Mouse (Mus musculus) limb, embryonic 11.5 days (tissue): ENCODE data around the gene Cdk19. TPM values are rescaled to one million over a fixed set of nuclear protein-coding genes. Genes with fewer than 3 reads are reported as not detected.
A peak's percentile ranks its signal among the peaks of the same experiment; 100 is the strongest.
"Not testable (repeated sequence)": the region's sequence is repeated elsewhere in the genome, so short reads cannot be mapped to it uniquely, and the experiment has no call there.

Experiments used
- ATAC-seq: fragments of 200-750 bp; cut with Nextera tagmentation; 2 replicates; pipeline ENCODE4 v1.8.0; 2017; ENCODE audit warnings: low read depth; ENCODE audit not compliant: insufficient number of reproducible peaks, low FRiP score, low TSS enrichment
- DNase-seq: peaks from one replicate; pipeline ENCODE4 v3.0.0-alpha.2; 2015; ENCODE audit warnings: low spot score
- H3K27ac ChIP-seq: fragments of 300-500 bp; sonication (generic); replicated peaks from 2 replicates; pipeline ENCODE4 v1.5.1; 2014; ENCODE audit warnings: low read depth, mild to moderate bottlenecking, low read length
- H3K27me3 ChIP-seq: fragments of 300-500 bp; sonication (generic); 2 replicates; pipeline ENCODE4 v1.6.1; 2014; ENCODE audit warnings: mild to moderate bottlenecking, low read length, mixed read lengths; ENCODE audit not compliant: control insufficient read depth, insufficient read depth
- H3K36me3 ChIP-seq: fragments of 300-500 bp; sonication (generic); 2 replicates; pipeline ENCODE4 v1.6.1; 2014; ENCODE audit warnings: mild to moderate bottlenecking, low read length, moderate library complexity, mixed read lengths; ENCODE audit not compliant: control insufficient read depth, insufficient read depth
- H3K4me1 ChIP-seq: fragments of 300-500 bp; sonication (generic); 2 replicates; pipeline ENCODE4 v1.6.1; 2014; ENCODE audit warnings: low read length, mixed read lengths; ENCODE audit not compliant: control insufficient read depth, insufficient read depth
- H3K4me2 ChIP-seq: fragments of 300-500 bp; sonication (generic); 2 replicates; pipeline ENCODE4 v1.6.1; 2014; ENCODE audit warnings: low read depth, mild to moderate bottlenecking, moderate library complexity; ENCODE audit not compliant: severe bottlenecking
- H3K4me3 ChIP-seq: fragments of 300-500 bp; sonication (generic); 2 replicates; pipeline ENCODE4 v1.5.1; 2014; ENCODE audit warnings: low read depth, low read length
- H3K9ac ChIP-seq: fragments of 300-500 bp; sonication (generic); 2 replicates; pipeline ENCODE4 v1.6.1; 2014; ENCODE audit warnings: mild to moderate bottlenecking, low read length
- H3K9me3 ChIP-seq: fragments of 300-500 bp; sonication (generic); 2 replicates; pipeline ENCODE4 v1.6.1; 2016; ENCODE audit warnings: low read length; ENCODE audit not compliant: control insufficient read depth
- WGBS: fragments of 180-500 bp; shearing (Covaris S2); extraction: QIAGEN DNeasy Blood & Tissue Kit; methylation state at CpG from one replicate; pipeline ENCODE4 v1.1.7; 2014; 5-methylcytosine and 5-hydroxymethylcytosine counted together
- polyA plus RNA-seq: library from polyadenylated mRNA; unstranded; fragments of >200 nt; fragmentation: Nextera tagmentation; extraction: Ambion mirVana; gene quantifications from 2 replicates; pipeline ENCODE4 v1.2.1, GENCODE M21; 2014

Gene Cdk19
- polyA plus RNA-seq, 1 experiment from 2014 or later, result 11.4 TPM

GRCm38 (mm10) chr10:40525616-40526155 lies 186.3 kb downstream of the Cdk19 start:
- 69% methylated on average over 9 of the region's 9 CpGs for WGBS
- H3K27ac ChIP-seq, result no peak overlapping the region
- DNase-seq, result no peak

GRCm38 (mm10) chr10:40526301-40526761 lies 187.0 kb downstream of the Cdk19 start:
- no peak for DNase-seq
- ATAC-seq, result no peak
- no peak overlapping the region for H3K9ac ChIP-seq
- no peaks in the 10 kb centered on the region for H3K36me3 ChIP-seq
- WGBS, result 85% methylated on average over 8 of the region's 8 CpGs
- H3K27ac ChIP-seq, result no peak overlapping the region
- H3K4me2 ChIP-seq, result no peak overlapping the region
- no peaks in the 10 kb centered on the region for H3K9me3 ChIP-seq
- H3K4me1 ChIP-seq, result peaks cover 9% of the 10 kb centered on the region; the same call in 1 of the 2 replicates
- no peak overlapping the region for H3K4me3 ChIP-seq
- no peaks in the 10 kb centered on the region for H3K27me3 ChIP-seq

More at GRCm38 (mm10) chr10:40525616-40526155, 186.3 kb downstream of the Cdk19 start:
- H3K36me3 ChIP-seq, result no peaks in the 10 kb centered on the region
- no peak overlapping the region for H3K4me2 ChIP-seq
- no peaks in the 10 kb centered on the region for H3K9me3 ChIP-seq
- no peak overlapping the region for H3K4me3 ChIP-seq
- H3K4me1 ChIP-seq, result peaks cover 9% of the 10 kb centered on the region; the same call in 1 of the 2 replicates
- no peaks in the 10 kb centered on the region for H3K27me3 ChIP-seq
- ATAC-seq, result no peak
- no peak overlapping the region for H3K9ac ChIP-seq

DNA sequence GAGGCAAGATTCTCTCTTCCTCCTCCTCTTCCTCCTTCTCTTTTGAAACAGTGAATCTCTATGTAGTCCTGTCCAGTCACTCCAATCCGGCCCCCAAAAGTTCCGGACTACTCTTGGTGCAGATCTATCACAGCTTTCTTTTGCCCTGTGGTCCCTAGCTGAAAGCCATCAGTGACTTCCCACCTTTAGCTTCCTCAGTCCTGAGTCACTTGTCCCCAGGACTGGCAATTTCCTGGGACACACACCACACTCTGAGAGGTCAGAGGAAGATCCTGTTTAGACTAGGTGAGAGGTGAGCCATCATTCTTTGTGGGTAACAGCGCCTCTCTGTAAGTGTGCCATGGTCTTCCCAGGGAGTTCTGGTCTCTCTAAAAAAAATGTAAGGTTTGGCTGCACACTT lies 187.6 kb downstream of the Cdk19 start:
- no peaks in the 10 kb centered on the region for H3K9me3 ChIP-seq
- H3K4me1 ChIP-seq, result peaks cover 9% of the 10 kb centered on the region; the same call in 1 of the 2 replicates
- H3K4me2 ChIP-seq, result no peak overlapping the region
- H3K4me3 ChIP-seq, result no peak overlapping the region
- DNase-seq (no peak), ATAC-seq (no peak)
- 75% methylated on average over 3 of the region's 3 CpGs for WGBS
- no peak overlapping the region for H3K27ac ChIP-seq
- H3K9ac ChIP-seq, result no peak overlapping the region
- H3K36me3 ChIP-seq, result no peaks in the 10 kb centered on the region
- H3K27me3 ChIP-seq, result no peaks in the 10 kb centered on the region

- no peak for DNase-seq
- Histone ChIP-seq H3K4me3 (no peak overlapping the region), H3K9me3 (no peaks in the 10 kb centered on the region), H3K9ac (no peak overlapping the region), H3K27me3 (no peaks in the 10 kb centered on the region), H3K36me3 (no peaks in the 10 kb centered on the region), H3K4me1 (peaks cover 9% of the 10 kb centered on the region; the same call in 1 of the 2 replicates), H3K4me2 (no peak overlapping the region), H3K27ac (no peak overlapping the region)
- ATAC-seq, result no peak
- 28% methylated on average over 8 of the region's 8 CpGs for WGBS
Observed at GRCm38 (mm10) chr10:40527573-40527972, 188.2 kb downstream of the Cdk19 start.

- peaks cover 9% of the 10 kb centered on the region; the same call in 1 of the 2 replicates for H3K4me1 ChIP-seq
- H3K9me3 ChIP-seq, result no peaks in the 10 kb centered on the region
- H3K9ac ChIP-seq, result no peak overlapping the region
- no peak for DNase-seq
- 35% methylated on average over 8 of the region's 10 CpGs for WGBS
- H3K27me3 ChIP-seq, result no peaks in the 10 kb centered on the region
- no peak overlapping the region for H3K4me3 ChIP-seq
- no peak overlapping the region for H3K4me2 ChIP-seq
- ATAC-seq, result no peak
- H3K27ac ChIP-seq, result no peak overlapping the region
- no peaks in the 10 kb centered on the region for H3K36me3 ChIP-seq
Observed at GRCm38 (mm10) chr10:40528668-40529067, 189.3 kb downstream of the Cdk19 start.

- H3K36me3 ChIP-seq, result no peaks in the 10 kb centered on the region
- H3K4me3 ChIP-seq, result no peak overlapping the region
- DNase-seq, result peak; percentile 74
- WGBS, result 65% methylated on average over 6 of the region's 6 CpGs
- H3K4me1 ChIP-seq, result peaks cover 9% of the 10 kb centered on the region; the same call in 1 of the 2 replicates
- H3K27me3 ChIP-seq, result no peaks in the 10 kb centered on the region
- no peak overlapping the region for H3K27ac ChIP-seq
- no peak for ATAC-seq
- no peaks in the 10 kb centered on the region for H3K9me3 ChIP-seq
- H3K9ac ChIP-seq, result no peak overlapping the region
- no peak overlapping the region for H3K4me2 ChIP-seq
Observed at GRCm38 (mm10) chr10:40529617-40530016, 190.3 kb downstream of the Cdk19 start.

DNA sequence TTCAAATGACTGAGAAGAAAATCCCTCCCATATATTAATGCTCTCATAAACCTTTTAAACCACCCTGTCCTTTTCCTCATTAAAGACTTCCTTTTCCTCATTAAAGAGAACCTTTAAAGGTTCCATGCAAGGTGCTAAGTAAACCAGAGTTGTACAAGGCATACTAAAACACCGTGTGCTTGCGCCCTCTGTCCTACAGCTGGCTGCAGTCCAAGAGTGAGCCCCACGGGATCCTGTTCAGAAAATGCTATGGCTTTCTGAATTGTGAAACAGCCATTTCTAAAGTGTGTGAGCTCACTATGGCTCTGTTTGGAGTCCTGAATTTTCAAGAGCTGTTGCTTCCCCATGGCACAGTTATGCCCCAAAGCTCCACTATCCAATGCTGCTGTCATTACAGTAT lies 191.3 kb downstream of the Cdk19 start:
- no peak for ATAC-seq
- H3K36me3 ChIP-seq, result no peaks in the 10 kb centered on the region

DNA sequence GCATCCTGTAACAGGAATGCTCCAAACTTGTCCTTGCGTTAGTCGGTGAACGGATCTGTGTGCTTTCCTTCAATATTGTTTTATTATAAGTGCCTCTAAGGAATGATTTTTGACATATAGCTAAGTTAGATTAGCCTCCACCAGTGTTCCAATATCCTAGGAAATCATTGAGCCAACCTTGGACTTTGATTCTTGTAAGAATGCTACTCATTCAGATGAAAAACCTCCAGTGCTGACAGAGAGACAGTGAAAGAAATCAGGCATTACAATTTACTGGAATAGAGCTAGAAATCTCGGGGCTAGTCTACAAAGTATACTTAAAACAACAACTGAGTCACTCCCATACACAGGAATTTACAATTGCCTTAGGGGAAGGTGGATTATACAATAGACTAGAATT lies 193.2 kb downstream of the Cdk19 start:
- DNase-seq, H3K9me3 ChIP-seq, H3K4me2 ChIP-seq, ATAC-seq, H3K36me3 ChIP-seq, H3K4me1 ChIP-seq, H3K4me3 ChIP-seq, H3K27me3 ChIP-seq, H3K27ac ChIP-seq, H3K9ac ChIP-seq: not testable (repeated sequence)
- 92% methylated on average over 4 of the region's 4 CpGs for WGBS

More for the DNA sequence above, 191.3 kb downstream of the Cdk19 start:
- H3K9ac ChIP-seq, result no peak overlapping the region
- no peaks in the 10 kb centered on the region for H3K27me3 ChIP-seq
- no peak overlapping the region for H3K4me3 ChIP-seq
- no peak overlapping the region for H3K4me2 ChIP-seq
- H3K4me1 ChIP-seq, result peaks cover 9% of the 10 kb centered on the region; the same call in 1 of the 2 replicates
- 47% methylated on average over 3 of the region's 3 CpGs for WGBS
- no peak overlapping the region for H3K27ac ChIP-seq
- H3K9me3 ChIP-seq, result no peaks in the 10 kb centered on the region
- DNase-seq, result no peak
